In genomic region chr15:100433234-100433633, GRCm38 (mm10) we compare ENCODE assay signal across 32 mouse cellular contexts. TPM values are rescaled to one million over a fixed set of nuclear protein-coding genes. Genes with fewer than 3 reads are reported as not detected.
DNase-seq lines count a peak whose midpoint lies in the region; ATAC-seq and TF ChIP-seq lines count a peak whose summit lies in the region.
"Had no signal": no experiment of that assay in that cellular context is flagged by ENCODE, and none has a peak within 500 bp of the region (broad histone marks: within the 10 kb centered on the region; RNA-seq: fewer than 3 reads in every experiment).

No protein-coding gene starts in this region.

- TF ChIP-seq CTCF in MEL (IDR thresholded peaks at IDR 0.05 in 2 of 3, conservative IDR thresholded peaks at IDR 0.05 in 1 of 3; ENCODE audit: control insufficient read depth in 1 of 3, insufficient read depth in 1 of 3, low read depth in 2 of 3, low read length in 3 of 3, poor library complexity in 1 of 3, severe bottlenecking in 1 of 3), result no peak
- no peak for TF ChIP-seq CTCF in liver, postnatal 0 days (IDR thresholded peaks at IDR 0.05; ENCODE audit: low read depth)

- H3K4me1 ChIP-seq in MEL (ENCODE audit: control insufficient read depth in 1 of 2, insufficient read depth in 2 of 2, low read length in 2 of 2), result no peaks in the 10 kb centered on the region
- peaks cover 18% of the 10 kb centered on the region for H3K4me1 ChIP-seq in liver, embryonic 12.5 days
- peaks cover 9% of the 10 kb centered on the region; the same call in 1 of the 2 replicates for H3K4me1 ChIP-seq in liver, postnatal 0 days (ENCODE audit: insufficient read depth)
- no peaks in the 10 kb centered on the region for H3K4me1 ChIP-seq in midbrain, embryonic 16.5 days (ENCODE audit: control insufficient read depth, insufficient read depth, low read length)
- H3K4me1 ChIP-seq: embryonic facial prominence, embryonic 10.5 days; embryonic facial prominence, embryonic 15.5 days; midbrain, embryonic 12.5 days had no signal

- peak overlapping the region; percentile 12; the same call in 1 of the 2 replicates for H3K4me2 ChIP-seq in liver, embryonic 12.5 days
- no peak overlapping the region for H3K4me2 ChIP-seq in liver, postnatal 0 days (ENCODE audit: low read depth, low read length)
- H3K4me2 ChIP-seq in midbrain, embryonic 16.5 days (ENCODE audit: low read length), result no peak overlapping the region
- H3K4me2 ChIP-seq: embryonic facial prominence, embryonic 15.5 days; heart, embryonic 12.5 days; hindbrain, embryonic 14.5 days; kidney, embryonic 15.5 days; lung, embryonic 14.5 days; midbrain, embryonic 12.5 days had no signal

- H3K27me3 ChIP-seq in MEL (ENCODE audit: control insufficient read depth in 1 of 2, insufficient read depth in 2 of 2, low read length in 2 of 2), result no peaks in the 10 kb centered on the region; a peak in 1 of 4 replicates
- H3K27me3 ChIP-seq in liver, embryonic 12.5 days (replicated peaks), result peaks cover 4% of the 10 kb centered on the region; the same call in 1 of the 2 replicates
- no peaks in the 10 kb centered on the region for H3K27me3 ChIP-seq in liver, postnatal 0 days (ENCODE audit: insufficient read depth, low read length)
- H3K27me3 ChIP-seq in midbrain, embryonic 16.5 days (ENCODE audit: control insufficient read depth, insufficient read depth, low read depth, low read length), result no peaks in the 10 kb centered on the region
- H3K27me3 ChIP-seq: embryonic facial prominence, embryonic 15.5 days; heart, embryonic 12.5 days; kidney, embryonic 15.5 days had no signal

- no peak for DNase-seq in MEL (ENCODE audit: low read depth, low spot score)
- peak; percentile 39 for DNase-seq in c-Kit-positive CD71-positive TER-119-negative erythroid progenitor cells, embryonic 14.5 days (ENCODE audit: low read depth)
- no peak for DNase-seq in liver, postnatal 0 days
- DNase-seq in cerebellum, adult 11 months, result no peak
- DNase-seq in cerebellum, adult 18-20 months, result no peak
- DNase-seq: adrenal gland, adult 8-10 months; cerebellum, adult 11-12 months; cerebellum, postnatal 10 days; gastrocnemius, postnatal 14 days; heart, adult 18-20 months; kidney, adult 18-20 months; kidney, postnatal 36 days; left cerebral cortex, postnatal 4 days; lung, embryonic 14.5 days; lung, postnatal 14 days had no signal

- WGBS in liver, embryonic 12.5 days (ENCODE audit: insufficient replicate concordance), result 34% methylated on average over 4 of the region's 4 CpGs
- 57% methylated on average over 4 of the region's 4 CpGs for WGBS in liver, postnatal 0 days (ENCODE audit: insufficient replicate concordance)
- WGBS in midbrain, embryonic 16.5 days, result 71% methylated on average over 4 of the region's 4 CpGs

- TF ChIP-seq POLR2A in MEL (IDR thresholded peaks at IDR 0.05; ENCODE audit: control insufficient read depth in 1 of 2, insufficient read depth in 1 of 2, low read depth in 1 of 2, low read length in 2 of 2, poor library complexity in 1 of 2), result no peak

- ATAC-seq in liver, embryonic 12.5 days, result peak; percentile 87
- peak; percentile 82 for ATAC-seq in liver, postnatal 0 days
- ATAC-seq in midbrain, embryonic 16.5 days, result no peak
- ATAC-seq: activated CD4-positive, CD25-positive, alpha-beta regulatory T cell, adult 4 months; CD4-positive, CD25-positive, alpha-beta regulatory T cell, adult 4 months; forebrain, embryonic 14.5 days had no signal

- H3K4me3 ChIP-seq in MEL (ENCODE audit: control insufficient read depth in 1 of 2, insufficient read depth in 1 of 2, low read depth in 2 of 2, low read length in 2 of 2), result no peak overlapping the region
- H3K4me3 ChIP-seq in liver, embryonic 12.5 days, result no peak overlapping the region
- H3K4me3 ChIP-seq in liver, postnatal 0 days (ENCODE audit: low read depth, low read length), result no peak overlapping the region
- H3K4me3 ChIP-seq in midbrain, embryonic 16.5 days (ENCODE audit: low read depth, low read length), result no peak overlapping the region
- H3K4me3 ChIP-seq: embryonic facial prominence, embryonic 10.5 days; embryonic facial prominence, embryonic 15.5 days; heart, embryonic 12.5 days; kidney, embryonic 15.5 days; layer of hippocampus, adult 2 months; midbrain, embryonic 12.5 days had no signal

- no peaks in the 10 kb centered on the region for H3K79me2 ChIP-seq in MEL (ENCODE audit: control insufficient read depth, insufficient read depth, low read length, poor library complexity)

- TF ChIP-seq RAD21 in MEL (IDR thresholded peaks at IDR 0.05; ENCODE audit: low read depth, low read length), result no peak

- TF ChIP-seq EP300 in MEL (IDR thresholded peaks at IDR 0.05; ENCODE audit: low read depth in 1 of 2, low read length in 2 of 2), result no peak
- peak; percentile 49 for TF ChIP-seq EP300 in liver, postnatal 0 days (IDR thresholded peaks at IDR 0.05; ENCODE audit: low read depth)

- no peaks in the 10 kb centered on the region for H3K36me3 ChIP-seq in MEL (ENCODE audit: control insufficient read depth in 1 of 2, insufficient read depth in 2 of 2, low read length in 2 of 2)
- H3K36me3 ChIP-seq in liver, embryonic 12.5 days, result no peaks in the 10 kb centered on the region
- no peaks in the 10 kb centered on the region for H3K36me3 ChIP-seq in liver, postnatal 0 days (replicated peaks; ENCODE audit: insufficient read depth, low read length)
- H3K36me3 ChIP-seq in midbrain, embryonic 16.5 days (ENCODE audit: control insufficient read depth, insufficient read depth, low read length), result no peaks in the 10 kb centered on the region
- H3K36me3 ChIP-seq: embryonic facial prominence, embryonic 10.5 days; embryonic facial prominence, embryonic 15.5 days; heart, embryonic 12.5 days; kidney, embryonic 15.5 days; midbrain, embryonic 12.5 days had no signal

- H3K9ac ChIP-seq in MEL (ENCODE audit: control insufficient read depth, low read depth, low read length, poor library complexity, severe bottlenecking), result no peak overlapping the region
- 0 out of 2 replicates have a peak overlapping the region, but pooled peaks have one; percentile 0 for H3K9ac ChIP-seq in liver, embryonic 12.5 days
- H3K9ac ChIP-seq in liver, postnatal 0 days (replicated peaks), result no peak overlapping the region
- H3K9ac ChIP-seq in midbrain, embryonic 16.5 days (ENCODE audit: low read depth, low read length), result no peak overlapping the region
- H3K9ac ChIP-seq: embryonic facial prominence, embryonic 15.5 days; heart, embryonic 12.5 days; hindbrain, embryonic 14.5 days; kidney, embryonic 15.5 days; lung, embryonic 14.5 days; midbrain, embryonic 12.5 days had no signal

- no peak overlapping the region for H3K27ac ChIP-seq in MEL (ENCODE audit: control insufficient read depth, low read depth, low read length)
- peak overlapping the region; percentile 54 for H3K27ac ChIP-seq in liver, embryonic 12.5 days
- no peak overlapping the region for H3K27ac ChIP-seq in liver, postnatal 0 days (ENCODE audit: low read depth)
- H3K27ac ChIP-seq in midbrain, embryonic 16.5 days (ENCODE audit: low read length), result no peak overlapping the region
- H3K27ac ChIP-seq: embryonic facial prominence, embryonic 10.5 days; embryonic facial prominence, embryonic 15.5 days; hindbrain, embryonic 14.5 days; kidney, embryonic 15.5 days; layer of hippocampus, adult 2 months; midbrain, embryonic 12.5 days had no signal

- H3K9me3 ChIP-seq in MEL (replicated peaks; ENCODE audit: insufficient read depth, low read length), result no peaks in the 10 kb centered on the region
- H3K9me3 ChIP-seq in liver, embryonic 12.5 days (replicated peaks), result no peaks in the 10 kb centered on the region
- H3K9me3 ChIP-seq in liver, postnatal 0 days (ENCODE audit: low read length), result no peaks in the 10 kb centered on the region
- no peaks in the 10 kb centered on the region for H3K9me3 ChIP-seq in midbrain, embryonic 16.5 days (replicated peaks; ENCODE audit: control insufficient read depth, low read length, poor library complexity, severe bottlenecking)
- H3K9me3 ChIP-seq: embryonic facial prominence, embryonic 10.5 days; embryonic facial prominence, embryonic 15.5 days; heart, embryonic 12.5 days; kidney, embryonic 15.5 days; midbrain, embryonic 12.5 days had no signal

TF ChIP-seq in MEL, 35 proteins besides CTCF, POLR2A, EP300 and RAD21:
- TF ChIP-seq E2F4 (IDR thresholded peaks at IDR 0.05; ENCODE audit: borderline replicate concordance, low read depth, low read length), result no peak
- TF ChIP-seq ZC3H11A (IDR thresholded peaks at IDR 0.05; ENCODE audit: low read depth, low read length), result no peak
- no peak for TF ChIP-seq UBTF (IDR thresholded peaks at IDR 0.05; ENCODE audit: borderline replicate concordance, insufficient read depth, low read depth, low read length)
- no peak for TF ChIP-seq MEF2A (IDR thresholded peaks at IDR 0.05; ENCODE audit: extremely low read depth, insufficient replicate concordance, low read depth, low read length, poor library complexity, severe bottlenecking)
- peak; percentile 32 for TF ChIP-seq TAL1 (IDR thresholded peaks at IDR 0.05; ENCODE audit: low read length)
- TF ChIP-seq CHD1 (IDR thresholded peaks at IDR 0.05; ENCODE audit: low read depth, low read length), result no peak
TF ChIP-seq in MEL: peak in this region for 1.

RNA-seq across cellular contexts. Expression of gene Slc11a2, which starts 8.4 kb away (rescaled TPM):
- 52.7 and 69.0 TPM in 2 replicates for total RNA-seq in MEL (2012; rRNA removed)
- polyA plus RNA-seq in MEL (2012; ENCODE audit: insufficient read depth in 1 of 2, insufficient read length in 2 of 2, low read depth in 1 of 2, low replicate concordance in 2 of 2, missing spikeins in 1 of 2), result 100 to 1,000 TPM in 1 of 2 experiments, not detected in 1; 112 TPM
- 56.5 and 59.7 TPM in 2 replicates for polyA plus RNA-seq in liver, embryonic 12.5 days (2016; fragmentation: Nextera tagmentation; extraction: Ambion mirVana)
- 15.0 and 16.3 TPM in 2 replicates for polyA plus RNA-seq in liver, postnatal 0 days (2015; fragmentation: Nextera tagmentation; extraction: Ambion mirVana)
- 23.7 and 24.8 TPM in 2 replicates for polyA plus RNA-seq in midbrain, embryonic 16.5 days (2015; fragmentation: Nextera tagmentation; extraction: Ambion mirVana)

RNA-seq across cellular contexts. Expression of gene Gm5475, which starts 11.3 kb away (rescaled TPM):
- 0.15 TPM in 1 of 2 replicates, not detected in the other for total RNA-seq in MEL (2012; rRNA removed)
- polyA plus RNA-seq in MEL (2012; ENCODE audit: insufficient read depth in 1 of 2, insufficient read length in 2 of 2, low read depth in 1 of 2, low replicate concordance in 2 of 2, missing spikeins in 1 of 2), result under 1 TPM in 1 of 2 experiments, not detected in 1; 0.14 TPM
- polyA plus RNA-seq in liver, embryonic 12.5 days (2016; fragmentation: Nextera tagmentation; extraction: Ambion mirVana), result 0.06 and 0.08 TPM in 2 replicates
- 0.04 TPM in 1 of 2 replicates, not detected in the other for polyA plus RNA-seq in liver, postnatal 0 days (2015; fragmentation: Nextera tagmentation; extraction: Ambion mirVana)
- polyA plus RNA-seq in midbrain, embryonic 16.5 days (2015; fragmentation: Nextera tagmentation; extraction: Ambion mirVana), result 0.10 TPM in 2 replicates
- total RNA-seq: gastrocnemius, postnatal 14 days; heart, adult 18-20 months; hematopoietic stem cell, adult 5-6 weeks; layer of hippocampus, adult 2 months; layer of hippocampus, postnatal 14 days; left cerebral cortex, postnatal 4 days; monocyte, adult 5-6 weeks had no signal
- polyA plus RNA-seq: CD4-positive, CD25-positive, alpha-beta regulatory T cell, adult 4 months; embryonic facial prominence, embryonic 10.5 days; forebrain, embryonic 14.5 days; heart, embryonic 12.5 days; lung, embryonic 14.5 days; neural tube, embryonic 14.5 days; stomach, embryonic 14.5 days had no signal

RNA-seq across cellular contexts. Expression of gene Letmd1, which starts 35.6 kb away (rescaled TPM):
- 30.1 and 38.8 TPM in 2 replicates for total RNA-seq in MEL (2012; rRNA removed)
- 100 to 1,000 TPM in 1 of 2 experiments, 10 to 100 TPM in 1; 64.3 to 277 TPM for polyA plus RNA-seq in MEL (2012; ENCODE audit: insufficient read depth in 1 of 2, insufficient read length in 2 of 2, low read depth in 1 of 2, low replicate concordance in 2 of 2, missing spikeins in 1 of 2)
- polyA plus RNA-seq in liver, embryonic 12.5 days (2016; fragmentation: Nextera tagmentation; extraction: Ambion mirVana), result 18.5 and 20.0 TPM in 2 replicates
- polyA plus RNA-seq in liver, postnatal 0 days (2015; fragmentation: Nextera tagmentation; extraction: Ambion mirVana), result 14.4 and 16.3 TPM in 2 replicates
- 57.4 and 57.5 TPM in 2 replicates for polyA plus RNA-seq in midbrain, embryonic 16.5 days (2015; fragmentation: Nextera tagmentation; extraction: Ambion mirVana)
